Mouse (Mus musculus): ENCODE results near the gene C1qa. TPM values are rescaled to one million over a fixed set of nuclear protein-coding genes. Genes with fewer than 3 reads are reported as not detected.

Gene C1qa
- polyA plus RNA-seq, 1 experiment from 2014 or later: 11.2 TPM

DNA sequence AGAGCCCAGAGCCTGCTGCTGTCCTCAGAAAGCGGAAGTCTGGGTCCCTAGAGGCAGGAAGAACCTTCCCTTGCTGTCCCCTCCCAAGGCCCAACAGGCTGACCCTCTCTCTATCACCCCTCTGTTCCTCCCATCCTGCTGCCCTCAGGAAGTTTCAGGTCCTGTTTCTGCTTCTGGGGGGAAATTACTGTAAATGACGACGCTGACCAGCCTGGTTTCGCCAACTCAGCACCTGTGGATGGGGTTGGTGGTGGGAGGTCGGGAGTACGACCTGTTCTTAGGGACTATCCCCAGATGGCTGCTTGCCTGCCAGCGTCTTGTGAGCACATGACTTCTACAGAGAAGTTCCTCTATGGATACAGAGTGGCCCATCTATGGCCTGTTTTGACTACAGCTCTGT is 12.5 kb downstream of the C1qa start, which contains the start of gene C1qb:
TSS of gene C1qb (minus strand) at position 87 of the 400 bp plus-strand sequence.
- no peak for ATAC-seq (ENCODE audit: insufficient number of reproducible peaks, low FRiP score)
- H3K9ac ChIP-seq: no peak within 1 kb of the TSS
- 64% methylated on average over 7 of the region's 7 CpGs for WGBS
- H3K9me3 ChIP-seq (replicated peaks): no peaks in the 10 kb centered on the region
- H3K36me3 ChIP-seq: no peaks in the 10 kb centered on the region
- H3K27me3 ChIP-seq (replicated peaks): peaks cover 68% of the 10 kb centered on the region
- H3K4me3 ChIP-seq: no peak within 1 kb of the TSS
- H3K27ac ChIP-seq (ENCODE audit: poor library complexity, severe bottlenecking): no peak within 1 kb of the TSS
- H3K4me1 ChIP-seq (replicated peaks): no peaks in the 10 kb centered on the region
- H3K4me2 ChIP-seq: no peak within 1 kb of the TSS

DNA sequence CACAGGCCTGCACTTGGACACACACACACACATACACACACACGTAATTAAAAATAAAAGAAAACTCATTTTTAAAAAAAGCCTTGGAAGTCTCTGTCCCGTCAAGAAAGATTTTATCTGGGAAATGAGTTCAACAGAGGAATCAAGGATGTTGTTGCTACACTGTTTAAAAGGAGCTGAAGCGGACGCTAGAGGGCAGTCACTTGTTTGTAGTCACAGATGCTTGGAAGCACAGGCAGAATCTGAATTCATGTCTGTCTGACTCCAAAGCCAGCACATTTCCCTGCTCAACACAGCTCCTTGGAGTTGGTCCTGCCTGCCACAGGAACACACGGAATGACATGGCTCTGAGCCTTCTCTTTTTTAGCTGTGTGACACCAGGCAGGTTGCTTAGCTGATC is 20.0 kb downstream of the C1qa start:
- no peak overlapping the region for H3K4me2 ChIP-seq
- H3K9ac ChIP-seq: no peak overlapping the region
- no peaks in the 10 kb centered on the region for H3K36me3 ChIP-seq
- no peak for ATAC-seq (ENCODE audit: insufficient number of reproducible peaks, low FRiP score)
- peaks cover 78% of the 10 kb centered on the region for H3K27me3 ChIP-seq (replicated peaks)
- 20% methylated on average over 5 of the region's 5 CpGs for WGBS
- H3K9me3 ChIP-seq (replicated peaks): no peaks in the 10 kb centered on the region
- H3K27ac ChIP-seq (ENCODE audit: poor library complexity, severe bottlenecking): no peak overlapping the region
- H3K4me3 ChIP-seq: no peak overlapping the region
- no peaks in the 10 kb centered on the region for H3K4me1 ChIP-seq (replicated peaks)

DNA sequence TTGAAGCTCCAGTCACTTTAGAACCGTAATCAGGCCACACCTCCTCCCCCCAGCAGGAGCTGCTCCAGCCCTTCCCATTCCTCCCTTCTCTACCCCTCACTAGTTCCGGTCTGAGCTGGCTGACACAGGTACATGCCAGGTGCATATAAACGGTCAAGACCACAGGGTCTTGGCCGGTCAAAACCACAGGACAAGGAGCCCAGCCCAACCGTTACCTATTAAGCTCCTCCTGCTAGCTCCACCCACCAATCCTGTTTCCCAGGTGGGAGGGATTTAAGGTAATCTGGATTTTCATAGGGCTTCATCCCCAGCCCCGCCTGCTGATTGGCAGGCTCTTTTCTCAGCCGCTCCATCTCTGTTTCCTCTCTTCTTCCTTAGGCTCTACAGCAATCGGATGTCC is 20.4 kb downstream of the C1qa start:
- 35% methylated on average over 8 of the region's 8 CpGs for WGBS

GRCm38 (mm10) chr4:136876971-136877370 is 21.6 kb downstream of the C1qa start:
- Histone ChIP-seq H3K4me2 (no peak overlapping the region), H3K27me3 (replicated peaks) (peaks cover 77% of the 10 kb centered on the region), H3K9ac (no peak overlapping the region), H3K36me3 (no peaks in the 10 kb centered on the region), H3K9me3 (replicated peaks) (no peaks in the 10 kb centered on the region), H3K4me3 (no peak overlapping the region), H3K4me1 (replicated peaks) (no peaks in the 10 kb centered on the region), H3K27ac (ENCODE audit: poor library complexity, severe bottlenecking) (no peak overlapping the region)
- ATAC-seq (ENCODE audit: insufficient number of reproducible peaks, low FRiP score): no peak
- WGBS: 20% methylated on average over 7 of the region's 7 CpGs

More for the DNA sequence above, 20.4 kb downstream of the C1qa start:
- Histone ChIP-seq H3K4me2 (no peak overlapping the region), H3K9me3 (replicated peaks) (no peaks in the 10 kb centered on the region), H3K9ac (no peak overlapping the region), H3K4me3 (no peak overlapping the region), H3K27me3 (replicated peaks) (peaks cover 81% of the 10 kb centered on the region), H3K27ac (ENCODE audit: poor library complexity, severe bottlenecking) (no peak overlapping the region), H3K4me1 (replicated peaks) (no peaks in the 10 kb centered on the region), H3K36me3 (no peaks in the 10 kb centered on the region)
- peak; percentile 18; the same call in 1 of the 2 replicates for ATAC-seq (ENCODE audit: insufficient number of reproducible peaks, low FRiP score)

DNA sequence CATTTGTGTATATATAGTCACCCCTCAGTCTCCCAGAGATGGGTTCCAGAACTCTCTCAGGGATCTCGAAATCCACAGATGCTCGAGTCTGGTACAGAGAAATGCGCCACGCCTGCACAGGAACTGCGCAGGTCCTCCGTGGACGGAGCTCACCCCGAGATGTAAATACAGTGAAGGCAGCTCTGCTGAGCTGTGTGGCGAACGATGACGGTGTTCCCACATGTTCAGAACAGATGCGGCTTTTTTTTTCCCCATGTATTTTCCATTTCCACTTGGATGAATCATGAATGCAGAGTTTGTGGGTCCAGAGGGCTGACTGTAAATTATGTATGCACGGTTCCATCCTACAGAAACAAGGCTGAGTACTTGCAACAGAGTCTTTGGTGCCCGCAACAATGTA is 23.6 kb downstream of the C1qa start:
- no peaks in the 10 kb centered on the region for H3K9me3 ChIP-seq (replicated peaks)
- H3K4me2 ChIP-seq: no peak overlapping the region
- 84% methylated on average over 14 of the region's 14 CpGs for WGBS
- H3K4me3 ChIP-seq: no peak overlapping the region
- H3K36me3 ChIP-seq: no peaks in the 10 kb centered on the region
- H3K27me3 ChIP-seq (replicated peaks): peaks cover 70% of the 10 kb centered on the region
- no peak overlapping the region for H3K9ac ChIP-seq
- ATAC-seq (ENCODE audit: insufficient number of reproducible peaks, low FRiP score): no peak
- no peak overlapping the region for H3K27ac ChIP-seq (ENCODE audit: poor library complexity, severe bottlenecking)
- no peaks in the 10 kb centered on the region for H3K4me1 ChIP-seq (replicated peaks)

GRCm38 (mm10) chr4:136868371-136868770 is 30.2 kb downstream of the C1qa start:
- Histone ChIP-seq H3K4me3 (no peak overlapping the region), H3K9ac (no peak overlapping the region), H3K4me1 (replicated peaks) (no peaks in the 10 kb centered on the region), H3K9me3 (replicated peaks) (no peaks in the 10 kb centered on the region), H3K36me3 (no peaks in the 10 kb centered on the region), H3K27me3 (replicated peaks) (peaks cover 82% of the 10 kb centered on the region), H3K4me2 (no peak overlapping the region), H3K27ac (ENCODE audit: poor library complexity, severe bottlenecking) (no peak overlapping the region)
- WGBS: 80% methylated on average over 6 of the region's 6 CpGs
- ATAC-seq (ENCODE audit: insufficient number of reproducible peaks, low FRiP score): no peak

DNA sequence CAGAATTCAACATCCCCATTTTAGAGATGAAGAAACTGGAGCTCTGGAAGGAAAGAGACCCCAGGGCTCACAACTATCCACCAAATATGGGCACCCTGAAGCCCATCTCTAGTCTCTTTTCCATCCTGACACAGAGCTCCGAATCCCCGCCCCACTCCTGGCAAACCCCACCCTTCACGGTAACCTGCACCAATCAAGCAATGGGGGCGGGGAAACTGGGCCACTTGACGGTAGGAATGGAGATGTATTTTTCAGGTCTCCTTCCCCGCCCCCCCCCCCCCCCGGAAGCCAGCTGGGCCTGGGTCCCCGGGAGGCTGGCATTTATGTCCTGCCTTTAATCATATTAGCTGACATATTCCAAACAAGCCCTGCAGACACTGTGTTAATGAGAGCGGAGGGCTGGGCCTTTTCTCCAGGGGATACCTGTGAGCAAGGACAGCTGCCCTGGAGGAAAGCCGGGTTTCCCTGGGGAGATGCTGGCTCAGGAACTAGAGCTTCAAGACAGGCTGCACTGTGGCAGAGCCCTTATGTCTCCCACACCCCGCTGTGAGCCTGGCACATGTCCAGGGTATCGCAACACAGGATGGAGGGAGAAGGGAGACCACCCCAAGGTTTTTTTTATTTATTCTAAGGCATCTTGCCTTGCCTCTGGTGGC is 30.8 kb downstream of the C1qa start:
- no peak for ATAC-seq (ENCODE audit: insufficient number of reproducible peaks, low FRiP score)
- 13% methylated on average over 12 of the region's 12 CpGs for WGBS
- no peak overlapping the region for H3K4me2 ChIP-seq

DNA sequence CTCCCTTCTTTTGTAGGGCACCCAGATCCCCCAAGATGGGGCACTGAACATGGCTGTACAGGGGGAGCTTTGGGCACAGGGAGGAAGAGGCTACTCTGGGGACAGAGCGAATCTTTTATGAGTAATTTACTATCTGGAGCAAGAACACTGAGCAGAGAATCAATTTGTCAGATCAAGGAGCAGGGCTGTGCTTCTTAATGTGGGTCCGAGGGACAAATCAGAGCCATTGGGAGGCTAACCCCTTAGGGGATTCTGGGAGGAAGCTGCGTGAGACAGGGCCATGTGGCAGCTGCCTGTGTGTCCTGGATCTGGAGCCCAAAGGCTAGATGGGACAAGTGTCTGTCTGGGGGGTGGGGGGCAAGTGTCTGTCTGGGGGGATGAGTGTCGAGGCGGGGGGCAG is 33.1 kb downstream of the C1qa start:
- Histone ChIP-seq H3K27me3 (replicated peaks) (peaks cover 99% of the 10 kb centered on the region), H3K4me2 (no peak overlapping the region), H3K4me3 (no peak overlapping the region), H3K27ac (ENCODE audit: poor library complexity, severe bottlenecking) (no peak overlapping the region), H3K9me3 (replicated peaks) (no peaks in the 10 kb centered on the region), H3K36me3 (no peaks in the 10 kb centered on the region), H3K4me1 (replicated peaks) (peaks cover 12% of the 10 kb centered on the region; the same call in 1 of the 2 replicates), H3K9ac (no peak overlapping the region)
- WGBS: 70% methylated on average over 5 of the region's 5 CpGs
- ATAC-seq (ENCODE audit: insufficient number of reproducible peaks, low FRiP score): no peak

More for the DNA sequence above, 30.8 kb downstream of the C1qa start:
- Histone ChIP-seq H3K4me1 (replicated peaks) (peaks cover 3% of the 10 kb centered on the region; the same call in 1 of the 2 replicates), H3K36me3 (no peaks in the 10 kb centered on the region), H3K27me3 (replicated peaks) (peaks cover 83% of the 10 kb centered on the region), H3K9ac (no peak overlapping the region), H3K27ac (ENCODE audit: poor library complexity, severe bottlenecking) (no peak overlapping the region), H3K4me3 (no peak overlapping the region), H3K9me3 (replicated peaks) (no peaks in the 10 kb centered on the region)

- Histone ChIP-seq H3K9ac (no peak overlapping the region), H3K27me3 (replicated peaks) (peaks cover 97% of the 10 kb centered on the region), H3K4me3 (no peak overlapping the region), H3K4me1 (replicated peaks) (peaks cover 12% of the 10 kb centered on the region; the same call in 1 of the 2 replicates), H3K27ac (ENCODE audit: poor library complexity, severe bottlenecking) (no peak overlapping the region), H3K4me2 (no peak overlapping the region), H3K36me3 (no peaks in the 10 kb centered on the region), H3K9me3 (replicated peaks) (no peaks in the 10 kb centered on the region)
- no peak for ATAC-seq (ENCODE audit: insufficient number of reproducible peaks, low FRiP score)
- 20% methylated on average over 15 of the region's 15 CpGs for WGBS
Measured at GRCm38 (mm10) chr4:136864751-136865470, 33.7 kb downstream of the C1qa start.

- WGBS: 21% methylated on average over 9 of the region's 9 CpGs
- peaks cover 97% of the 10 kb centered on the region for H3K27me3 ChIP-seq (replicated peaks)
Measured at GRCm38 (mm10) chr4:136863517-136863916, 35.1 kb downstream of the C1qa start.

DNA sequence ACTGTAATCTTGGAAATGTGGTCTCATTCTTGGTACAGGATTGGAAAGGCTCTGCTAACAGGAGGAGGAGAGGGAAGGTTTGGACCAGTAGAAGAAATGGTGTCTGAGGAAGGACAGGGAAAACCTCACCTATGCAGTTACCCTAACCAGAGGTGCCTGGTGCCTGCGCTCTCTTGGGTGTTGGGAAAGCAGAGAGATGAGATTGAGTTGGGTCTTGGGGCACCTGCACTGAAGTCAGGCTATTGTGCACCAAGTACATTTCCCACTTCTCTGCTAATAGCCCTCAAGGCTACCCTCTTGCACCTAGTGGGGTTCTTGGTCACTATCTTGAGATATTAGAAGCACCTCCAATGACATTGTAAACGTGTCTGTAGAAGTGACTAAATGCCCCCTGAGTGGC is 36.2 kb downstream of the C1qa start:
- Histone ChIP-seq H3K9me3 (replicated peaks) (no peaks in the 10 kb centered on the region), H3K9ac (no peak overlapping the region), H3K4me3 (no peak overlapping the region), H3K36me3 (no peaks in the 10 kb centered on the region), H3K27me3 (replicated peaks) (peaks cover 96% of the 10 kb centered on the region), H3K27ac (ENCODE audit: poor library complexity, severe bottlenecking) (no peak overlapping the region), H3K4me2 (no peak overlapping the region), H3K4me1 (replicated peaks) (peaks cover 12% of the 10 kb centered on the region; the same call in 1 of the 2 replicates)
- ATAC-seq (ENCODE audit: insufficient number of reproducible peaks, low FRiP score): no peak
- WGBS: 41% methylated on average over 2 of the region's 2 CpGs

More at GRCm38 (mm10) chr4:136863517-136863916, 35.1 kb downstream of the C1qa start:
- no peak overlapping the region for H3K9ac ChIP-seq
- no peak for ATAC-seq (ENCODE audit: insufficient number of reproducible peaks, low FRiP score)
- no peak overlapping the region for H3K27ac ChIP-seq (ENCODE audit: poor library complexity, severe bottlenecking)
- no peak overlapping the region for H3K4me3 ChIP-seq
- no peaks in the 10 kb centered on the region for H3K36me3 ChIP-seq
- H3K4me2 ChIP-seq: no peak overlapping the region
- no peaks in the 10 kb centered on the region for H3K9me3 ChIP-seq (replicated peaks)
- peaks cover 12% of the 10 kb centered on the region; the same call in 1 of the 2 replicates for H3K4me1 ChIP-seq (replicated peaks)
